Comparison of ENCODE assay signal across 8 mouse cellular contexts in the genomic region with DNA sequence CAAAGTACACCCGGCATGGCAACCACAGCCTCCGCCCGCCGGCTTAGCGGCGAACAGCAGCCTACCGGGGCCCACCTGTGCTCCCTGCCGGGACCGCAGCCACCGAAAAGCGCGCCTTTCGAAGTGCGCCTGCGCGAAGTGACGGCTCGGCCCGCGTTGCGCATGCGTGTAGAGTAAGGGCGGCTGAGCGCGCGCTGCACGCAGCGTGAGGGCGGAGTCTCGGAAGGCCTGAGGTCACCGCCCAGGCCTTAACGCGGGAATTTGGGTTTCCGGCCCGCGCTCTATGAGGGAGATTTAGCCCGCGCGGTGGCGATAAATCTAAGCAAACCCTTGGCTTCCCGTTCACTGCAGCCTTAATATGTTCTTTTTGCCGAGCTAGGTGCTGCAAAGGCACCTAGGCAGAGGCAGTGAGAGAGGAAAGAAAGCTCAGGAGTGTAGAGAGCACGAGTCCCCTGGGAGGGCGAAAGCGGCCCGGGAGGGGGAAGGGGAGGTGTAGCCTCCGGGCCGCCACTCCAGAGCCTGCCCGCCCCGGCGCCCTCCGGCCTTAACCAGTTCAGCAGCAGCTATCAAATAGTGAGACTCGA. TPM values are rescaled to one million over a fixed set of nuclear protein-coding genes. Genes with fewer than 3 reads are reported as not detected.
A peak's percentile ranks its signal among the peaks of the same experiment; 100 is the strongest.
DNase-seq lines count a peak whose midpoint lies in the region; ATAC-seq lines count a peak whose summit lies in the region.

A gene (minus strand): TSS at position 143 of the 584 bp plus-strand sequence.

- peak within 1 kb of the TSS; percentile 91 for H3K9ac ChIP-seq in hindbrain, embryonic 16.5 days (ENCODE audit: low read depth, low read length)

- peaks cover 6% of the 10 kb centered on the region for H3K4me1 ChIP-seq in hindbrain, embryonic 16.5 days (ENCODE audit: control insufficient read depth, insufficient read depth, low read depth, low read length)

- H3K27ac ChIP-seq in hindbrain, embryonic 16.5 days (ENCODE audit: low read depth, low read length), result peak within 1 kb of the TSS; percentile 95

- WGBS in hindbrain, embryonic 16.5 days, result under 1% methylated on average over 53 of the region's 53 CpGs

- H3K27me3 ChIP-seq in hindbrain, embryonic 16.5 days (replicated peaks; ENCODE audit: control insufficient read depth, insufficient read depth, low read length), result no peaks in the 10 kb centered on the region

- no peaks in the 10 kb centered on the region for H3K36me3 ChIP-seq in hindbrain, embryonic 16.5 days (ENCODE audit: control insufficient read depth, insufficient read depth, low read length)

- H3K4me3 ChIP-seq in hindbrain, embryonic 16.5 days (ENCODE audit: low read length), result peak within 1 kb of the TSS; percentile 63

- H3K9me3 ChIP-seq in hindbrain, embryonic 16.5 days (ENCODE audit: control insufficient read depth, low read length), result no peaks in the 10 kb centered on the region

- H3K4me2 ChIP-seq in hindbrain, embryonic 16.5 days (ENCODE audit: low read length), result peak within 1 kb of the TSS; percentile 86

- ATAC-seq in hindbrain, embryonic 16.5 days, result peak; percentile 98

- DNase-seq in ZHBTc4 (ENCODE audit: low read depth, low spot score), result peak; percentile 99
- peak; percentile 96 to 97 for DNase-seq in cerebellum, postnatal 4 days (ENCODE audit: low spot score in 2 of 2)
- peak; percentile 95 for DNase-seq in gastrocnemius, adult 18-20 months (ENCODE audit: low spot score)
- peak; percentile 95 to 97 for DNase-seq in left cerebral cortex, adult 18-20 months (ENCODE audit: low spot score in 2 of 2)
- peak; percentile 97 to 98 for DNase-seq in lung, postnatal 4 days
- peak; percentile 98 for DNase-seq in retina, postnatal 1 day
- peak; percentile 99 for DNase-seq in thymus, postnatal 4 days

RNA-seq across cellular contexts. Expression of the gene that starts here (rescaled TPM):
- total RNA-seq in gastrocnemius, adult 18-20 months (2021), result under 1 TPM; 0.14 to 0.18 TPM
- polyA plus RNA-seq in hindbrain, embryonic 16.5 days (2015; fragmentation: Nextera tagmentation; extraction: Ambion mirVana), result 12.4 and 13.5 TPM in 2 replicates
- total RNA-seq in left cerebral cortex, adult 18-20 months (2021), result under 1 TPM; 0.33 to 0.44 TPM

Comparison
In these comparisons a context has a peak if more than half of its experiments do, and no peak if none do; other contexts are left out.
1. Peak in every context shown above with its lines: DNase-seq, ATAC-seq, H3K4me3 ChIP-seq and H3K27ac ChIP-seq.
2. Peak in DNase-seq in gastrocnemius, adult 18-20 months; RNA of the gene not detected or under 1 TPM.
3. Peak in DNase-seq in left cerebral cortex, adult 18-20 months; RNA of the gene not detected or under 1 TPM.